Mouse (Mus musculus) right cerebral cortex, postnatal 10 days (tissue): Measurements from ENCODE around the gene Msrb2.
A peak's percentile ranks its signal among the peaks of the same experiment; 100 is the strongest.

Experiments
- DNase-seq, 2 experiments: peaks; one replicate each; pipeline ENCODE4 v3.0.0; 2021; ENCODE audit warnings: low spot score in 2 of 2

Msrb2 gene

DNA sequence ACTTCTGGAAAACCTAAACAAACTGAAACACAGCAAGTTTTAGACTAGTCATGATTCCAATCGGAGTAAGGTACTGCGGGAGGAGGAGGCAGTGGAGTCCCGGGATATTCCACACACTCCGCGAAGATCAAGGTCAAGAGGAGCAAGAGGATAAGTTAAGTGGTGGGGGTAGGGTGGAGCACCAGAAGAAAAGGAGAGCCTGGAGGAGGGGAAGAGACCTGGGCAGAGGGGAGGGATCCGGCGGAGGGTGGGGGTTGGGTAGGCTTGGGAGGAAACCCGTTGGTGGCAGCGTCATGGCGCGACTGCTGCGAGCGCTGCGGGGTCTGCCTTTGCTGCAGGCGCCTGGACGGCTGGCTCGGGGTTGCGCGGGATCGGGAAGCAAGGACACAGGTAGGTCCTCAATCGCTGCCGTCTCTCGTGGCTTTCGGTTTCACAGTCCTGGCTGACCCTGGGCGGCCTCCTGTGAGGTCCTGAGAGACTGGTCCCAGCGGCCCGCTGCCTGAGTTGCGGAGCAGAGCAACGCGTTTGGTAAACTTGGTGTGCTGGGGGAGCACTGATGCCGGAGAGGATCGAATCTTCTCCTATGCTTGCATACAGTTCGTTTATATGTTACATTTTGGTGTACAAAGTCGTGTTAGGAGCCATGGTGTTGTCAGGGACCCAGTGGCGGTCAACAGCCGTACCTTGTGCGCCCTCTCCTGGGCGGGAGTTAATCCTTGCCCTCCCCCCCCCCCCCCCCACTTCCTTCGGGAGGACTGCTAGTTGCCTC lies at the start of gene Msrb2:
Msrb2 (plus strand) TSS at position 51 of the 769 bp plus-strand sequence.
- peak; percentile 67 to 71 for DNase-seq

DNA sequence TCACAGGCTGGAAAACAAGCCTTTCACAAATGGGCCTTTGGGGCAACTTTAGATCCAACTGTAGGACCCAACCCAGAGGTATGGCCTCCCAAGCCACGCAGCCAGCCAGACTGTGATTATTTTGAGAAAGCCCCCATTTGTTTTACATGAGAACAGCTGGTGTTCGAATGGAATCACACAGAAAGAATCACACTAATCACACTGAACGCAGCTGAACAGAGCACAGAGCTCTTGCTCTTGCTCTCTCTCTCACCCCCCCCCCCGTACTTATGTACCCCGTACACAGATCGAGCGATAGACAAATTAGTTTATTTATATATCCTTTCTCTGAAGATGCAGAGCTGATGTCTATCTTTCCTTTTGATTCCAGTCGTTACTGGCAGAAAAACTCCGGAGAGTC lies 48.8 kb upstream of the Msrb2 start:
- no peak for DNase-seq

DNA sequence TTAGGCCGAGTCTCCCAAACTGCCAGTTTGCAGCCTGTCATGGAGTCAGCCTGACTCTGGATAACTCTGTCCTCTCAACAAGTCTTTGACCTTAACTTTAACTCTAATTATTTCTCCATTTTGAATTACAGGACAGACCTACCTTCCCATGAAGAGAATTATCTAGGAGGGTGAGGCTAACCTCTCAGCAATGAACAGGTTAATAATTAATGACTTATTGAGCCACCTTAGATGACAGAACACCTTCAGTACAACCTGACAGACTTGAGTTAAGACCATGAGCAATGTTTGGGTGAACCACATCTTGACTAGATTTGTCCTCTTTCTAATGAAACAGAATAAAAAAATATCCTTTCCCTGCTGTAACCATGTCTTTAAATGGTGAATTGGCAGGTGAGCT lies 44.9 kb upstream of the Msrb2 start:
- no peak for DNase-seq

DNA sequence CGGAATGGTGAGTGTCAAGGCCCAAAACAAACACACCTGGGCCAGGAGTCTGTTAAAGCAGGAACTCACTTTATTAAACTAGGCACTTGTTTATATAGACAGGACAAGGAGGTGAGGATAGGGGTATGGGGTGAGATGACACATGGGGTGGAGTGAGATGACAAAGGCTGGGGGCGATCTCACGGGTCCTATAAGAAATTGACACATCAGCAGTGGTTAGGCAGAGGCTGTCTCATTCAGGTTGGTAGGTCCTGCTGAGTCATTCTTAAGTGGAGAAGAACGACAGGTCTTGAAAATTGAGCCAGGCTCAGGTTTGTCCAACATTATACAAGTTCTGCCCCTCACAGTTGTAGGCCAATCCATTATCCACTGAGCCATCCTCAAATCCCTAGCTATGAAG lies 43.4 kb upstream of the Msrb2 start:
- no peak for DNase-seq

DNA sequence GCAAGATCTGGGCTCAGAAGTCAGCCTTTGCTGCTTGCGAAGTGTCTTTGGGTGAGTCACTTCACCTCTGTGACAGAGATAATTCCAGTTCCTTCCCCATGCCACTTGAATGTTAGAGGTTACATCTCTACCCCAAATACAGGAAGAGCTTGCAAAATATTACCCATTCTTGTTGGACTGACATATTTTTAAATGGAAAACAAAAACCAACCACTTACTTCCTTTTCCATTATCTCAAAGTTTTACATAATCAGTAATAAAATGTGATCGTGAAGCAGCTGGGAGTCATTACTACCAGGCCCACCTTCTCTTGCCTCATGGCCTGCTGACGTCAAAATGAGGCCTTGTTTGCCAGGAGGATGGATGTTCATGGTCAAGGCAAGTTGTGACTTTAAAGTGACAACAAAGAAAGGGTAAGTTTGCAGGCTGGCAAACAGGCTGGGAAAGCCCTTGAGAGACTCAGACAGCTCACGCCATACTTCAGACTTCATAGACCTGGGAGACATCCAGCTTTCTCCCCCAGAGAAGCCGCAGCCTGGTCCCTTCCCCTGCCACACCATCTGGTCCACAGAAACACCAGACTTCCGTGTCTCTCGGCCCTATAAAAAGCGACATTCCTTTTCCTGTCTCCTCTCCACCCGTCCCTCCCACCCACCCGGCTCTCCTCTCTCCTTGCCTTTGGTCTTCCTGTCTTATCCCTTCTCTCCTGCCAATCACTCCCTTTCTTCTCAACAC lies 27.2 kb upstream of the Msrb2 start:
- peak; percentile 61 to 82 for DNase-seq

DNA sequence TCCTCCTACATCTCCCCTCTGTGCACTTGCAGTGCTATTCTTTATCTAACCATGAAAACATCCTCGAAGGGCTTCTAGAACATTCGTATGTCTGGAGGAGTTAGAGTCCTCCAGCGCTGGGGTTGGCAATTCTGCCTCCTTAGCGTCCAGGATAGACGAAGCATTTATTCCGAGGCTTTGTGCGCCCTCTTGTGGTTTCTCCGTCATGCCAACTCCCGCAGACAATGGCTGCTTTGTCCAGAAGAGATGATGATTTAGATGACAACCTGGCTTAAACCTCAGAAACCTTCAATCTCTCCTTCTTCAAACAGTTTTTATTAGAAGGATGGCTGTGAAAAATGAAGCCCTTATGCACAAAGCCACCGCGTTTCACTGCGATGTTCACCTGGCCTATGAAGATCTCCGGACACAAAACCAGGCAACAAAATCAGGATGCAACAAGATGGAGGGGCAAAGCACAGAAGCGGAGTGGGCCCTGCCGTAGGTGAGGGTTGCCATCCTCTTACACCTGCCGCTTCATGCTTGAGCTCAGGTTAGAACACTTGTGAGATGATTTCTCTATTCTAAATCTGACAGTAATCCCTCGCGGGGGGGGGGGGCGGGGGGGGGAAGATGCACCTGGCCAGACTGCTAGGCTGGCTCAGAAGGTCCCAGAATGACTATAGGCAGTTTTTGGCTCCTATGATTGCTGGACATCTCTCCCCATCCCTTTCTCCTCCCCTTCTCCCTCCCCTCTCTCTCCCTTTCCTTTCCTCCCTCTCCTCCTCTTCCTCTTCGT lies 26.4 kb upstream of the Msrb2 start:
- DNase-seq: peak; percentile 94

DNA sequence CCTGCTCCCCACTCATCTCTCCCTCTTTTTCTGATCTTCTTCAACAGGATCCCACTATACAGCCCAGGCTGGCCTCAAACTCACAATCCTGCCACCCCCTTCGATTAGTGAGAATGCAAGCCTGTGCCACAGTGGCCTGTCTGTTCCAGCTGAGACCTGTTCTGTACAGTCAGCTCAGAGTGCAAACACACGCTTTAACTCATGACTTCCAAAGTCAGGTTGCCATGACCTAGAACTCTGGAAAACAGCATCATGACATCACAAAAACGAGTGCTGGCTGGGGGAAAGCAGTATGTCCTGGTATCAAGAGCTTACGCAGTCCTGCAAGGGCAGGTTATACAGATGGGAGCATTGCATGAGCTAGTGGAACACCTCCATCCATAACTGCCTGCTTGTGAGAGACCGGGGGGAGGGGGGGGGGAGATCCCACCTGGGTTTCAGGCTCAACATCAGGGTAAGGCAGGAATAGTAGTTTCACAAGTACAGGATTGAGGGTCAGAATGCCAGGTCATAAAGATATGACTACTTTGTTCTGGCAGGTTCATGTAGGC lies 25.8 kb upstream of the Msrb2 start:
- no peak for DNase-seq

DNA sequence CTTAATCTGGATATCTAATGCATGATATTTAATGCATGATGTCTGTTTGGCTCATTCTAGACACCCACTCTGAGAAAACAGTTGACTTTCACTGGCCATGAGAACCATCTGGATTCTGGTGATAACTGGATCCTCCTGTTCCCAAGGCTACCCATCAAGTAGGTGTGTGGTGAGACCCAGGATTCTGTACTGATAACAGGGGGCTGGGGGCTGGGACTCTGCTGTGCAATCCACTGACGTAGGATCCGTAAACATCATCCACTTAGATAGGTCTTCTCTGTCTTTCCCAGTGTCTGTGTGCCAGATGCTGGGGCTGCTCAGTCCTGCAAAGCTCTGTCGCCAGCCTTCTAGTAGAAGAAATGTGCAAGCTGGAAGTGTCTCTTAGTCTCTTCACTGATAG lies 22.8 kb upstream of the Msrb2 start:
- DNase-seq: no peak

DNA sequence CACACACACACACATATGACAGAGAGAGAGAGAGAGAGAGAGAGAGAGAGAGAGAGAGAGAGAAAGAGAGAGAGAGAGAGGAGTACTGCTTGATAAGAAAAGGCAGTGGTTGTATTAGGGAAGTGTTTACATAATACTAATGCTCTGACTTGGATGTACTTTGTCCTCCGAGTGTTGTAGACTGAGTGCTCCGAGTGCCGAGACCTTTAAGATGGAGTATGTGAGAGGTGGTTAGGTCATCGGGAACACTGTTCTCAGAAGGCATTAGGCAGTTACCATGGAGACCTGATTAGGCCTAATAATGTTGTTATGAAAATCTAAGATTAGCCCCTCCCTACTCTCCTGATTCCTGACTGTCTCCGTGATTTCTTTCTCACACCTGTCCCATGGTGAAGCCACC lies 21.1 kb upstream of the Msrb2 start:
- no peak for DNase-seq

DNA sequence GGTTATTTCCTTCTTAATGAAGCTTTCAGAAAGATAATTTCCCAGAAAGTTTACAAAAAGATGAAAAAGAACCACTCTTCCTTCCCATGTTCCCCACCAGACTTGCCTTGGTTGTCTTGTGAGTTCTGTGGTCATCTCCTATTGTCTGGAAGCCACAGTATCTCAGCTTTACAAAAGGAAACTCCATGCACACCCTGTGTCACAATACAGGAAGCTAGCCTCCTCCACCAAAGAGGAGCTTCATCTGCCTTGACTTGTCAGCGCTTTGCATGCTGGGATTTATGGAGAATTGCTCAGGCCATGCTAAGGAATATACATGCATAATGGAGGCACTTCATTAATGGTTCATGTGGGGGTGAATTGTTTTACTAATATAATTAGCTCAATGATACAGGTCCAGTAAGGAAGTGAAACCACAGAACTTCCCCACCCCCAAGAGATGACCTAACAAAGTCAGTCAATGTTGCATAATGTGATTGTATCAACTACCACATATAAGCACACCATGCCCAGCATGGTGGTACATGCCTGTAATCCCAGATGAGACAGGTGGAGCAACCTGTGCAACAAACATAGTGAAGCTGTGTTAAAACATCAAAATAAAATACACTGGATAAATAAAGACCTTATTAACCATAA lies 19.5 kb upstream of the Msrb2 start:
- no peak for DNase-seq

DNA sequence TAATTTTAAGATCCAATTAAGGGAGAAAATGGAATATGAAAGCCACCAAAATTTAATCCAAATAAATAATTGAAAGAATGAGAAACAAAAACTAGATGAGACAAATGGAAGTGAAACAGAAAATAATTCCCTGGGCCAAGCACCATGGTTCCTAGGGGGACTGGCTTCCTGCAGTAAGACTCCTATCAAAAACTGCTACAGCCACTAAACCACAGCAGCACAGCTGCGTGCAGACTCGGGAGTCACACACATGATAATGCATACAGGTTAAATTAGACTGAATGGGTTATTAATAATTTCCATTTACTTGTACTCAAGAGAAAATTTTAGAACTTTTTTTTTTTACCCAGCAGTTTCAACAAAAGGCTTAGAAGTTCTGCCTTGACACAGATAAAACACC lies 18.1 kb upstream of the Msrb2 start:
- DNase-seq: no peak

DNA sequence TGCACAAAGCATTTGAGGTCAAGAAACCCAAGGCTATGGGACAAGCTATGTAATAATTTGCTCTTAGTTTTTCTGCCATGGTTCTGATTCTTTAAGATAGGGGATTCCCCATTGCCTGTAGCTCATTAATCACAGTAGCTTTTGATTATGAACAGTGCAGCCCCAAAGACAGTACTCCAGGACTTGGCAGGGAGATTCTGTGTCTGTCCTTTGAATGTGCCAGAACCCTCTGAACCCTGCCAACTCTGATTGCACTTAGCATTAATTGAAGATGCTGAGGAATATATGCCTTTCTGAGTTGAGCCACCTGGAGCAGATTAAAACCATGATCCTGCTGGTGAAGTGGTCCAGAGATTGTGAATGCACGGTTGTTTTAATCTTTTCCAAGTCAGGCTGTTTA lies 8.4 kb upstream of the Msrb2 start:
- no peak for DNase-seq

DNA sequence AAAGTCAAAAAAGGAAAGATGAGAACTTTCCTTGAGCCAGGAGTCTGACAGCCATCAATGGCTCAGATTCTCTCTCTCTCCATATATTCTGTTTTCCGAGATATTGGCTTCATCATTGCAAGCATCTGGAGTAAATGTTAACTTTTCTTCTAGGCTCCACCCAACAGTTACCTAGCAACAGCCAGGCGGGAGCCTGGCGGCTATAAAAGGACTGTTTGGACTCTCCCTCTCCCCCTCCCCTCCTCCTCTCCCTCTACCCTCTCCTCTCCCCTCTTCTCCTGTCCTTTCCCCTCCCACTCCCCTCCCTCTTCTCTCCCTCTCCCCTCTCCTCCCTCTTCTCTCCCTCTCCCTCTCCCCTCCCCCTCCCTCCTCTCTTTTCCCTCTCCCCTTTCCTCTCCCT lies 4.8 kb upstream of the Msrb2 start:
- DNase-seq: no peak

DNA sequence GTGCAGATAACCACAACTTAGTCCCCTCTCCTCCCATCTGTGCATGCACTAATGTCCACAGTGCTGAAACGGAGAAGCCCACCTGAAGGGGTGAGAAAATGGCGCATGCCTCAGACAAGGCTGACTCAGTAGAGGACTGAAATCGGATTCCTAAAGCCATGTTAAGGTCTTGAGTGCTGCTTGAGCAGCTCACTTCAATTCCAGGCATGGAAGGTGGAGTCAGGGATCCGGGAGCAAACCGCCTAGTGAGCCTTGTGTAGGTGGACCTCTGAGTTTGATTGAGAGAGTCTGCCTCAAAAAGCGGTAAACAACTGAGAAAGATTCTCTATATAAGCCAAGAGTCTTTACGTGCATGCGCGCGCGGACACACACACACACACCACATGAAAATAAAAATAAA lies 4.1 kb upstream of the Msrb2 start:
- DNase-seq: no peak

DNA sequence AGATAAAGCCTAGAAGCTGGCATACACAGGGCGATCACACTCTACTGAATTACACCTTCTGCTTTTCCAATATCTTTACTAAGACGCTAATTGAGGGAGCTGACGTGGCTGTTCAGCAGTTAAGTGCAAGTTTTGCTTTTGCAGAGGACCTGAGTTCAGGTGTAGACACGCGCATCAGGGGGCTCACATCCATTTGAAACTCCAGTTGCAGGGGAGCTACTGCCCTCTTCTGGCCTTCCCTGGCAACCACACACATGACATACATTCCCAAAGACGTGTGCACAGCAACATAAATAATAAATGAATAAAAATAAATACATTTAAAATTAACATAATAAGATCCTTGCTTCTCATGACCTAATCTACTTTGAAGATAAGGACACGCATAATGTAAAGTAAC lies 2.5 kb downstream of the Msrb2 start:
- DNase-seq: no peak

DNA sequence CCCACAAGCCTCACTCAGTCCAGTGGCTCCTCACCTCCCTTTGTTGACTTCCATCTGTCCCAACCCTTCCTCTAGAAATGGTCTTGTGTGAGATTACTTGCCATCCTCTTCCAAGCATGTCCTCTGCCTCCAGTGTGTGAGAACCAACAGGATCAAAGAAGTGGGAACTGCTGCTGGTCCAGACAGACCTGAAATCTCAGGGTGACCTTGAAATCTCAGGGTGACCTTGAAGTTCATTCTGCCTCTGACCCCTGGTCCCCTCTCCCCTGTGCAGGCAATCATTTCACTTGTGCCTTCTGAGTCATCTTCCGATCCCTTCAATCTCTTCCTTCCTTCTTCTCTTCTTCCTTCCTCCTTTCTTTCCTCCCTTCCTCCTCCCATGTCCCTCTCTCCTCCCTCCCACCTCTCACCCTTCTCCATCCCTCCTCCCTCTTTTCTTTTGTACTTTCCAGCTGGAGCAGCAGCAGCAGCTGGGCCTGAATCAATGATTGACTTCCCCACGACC lies 9.3 kb downstream of the Msrb2 start:
- DNase-seq: no peak

DNA sequence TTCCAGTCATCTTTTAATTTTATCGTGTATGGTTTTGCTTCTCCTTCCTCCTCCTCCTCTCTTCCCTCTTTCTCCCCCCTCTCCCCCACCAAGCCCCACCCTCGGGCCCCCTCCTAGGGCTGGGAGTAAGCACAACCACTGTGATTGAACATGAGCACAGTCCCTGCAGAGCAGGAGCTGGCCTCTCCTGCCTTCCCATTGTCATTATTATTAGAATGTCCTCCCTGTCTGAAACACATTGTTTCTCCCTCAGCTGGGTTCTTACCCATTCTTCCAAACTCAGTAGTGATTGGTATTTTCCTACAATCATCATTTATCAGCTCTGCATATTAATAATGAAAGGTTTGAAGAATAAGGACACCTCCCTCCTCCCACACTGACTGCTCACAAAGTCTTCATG lies 9.7 kb downstream of the Msrb2 start:
- no peak for DNase-seq

DNA sequence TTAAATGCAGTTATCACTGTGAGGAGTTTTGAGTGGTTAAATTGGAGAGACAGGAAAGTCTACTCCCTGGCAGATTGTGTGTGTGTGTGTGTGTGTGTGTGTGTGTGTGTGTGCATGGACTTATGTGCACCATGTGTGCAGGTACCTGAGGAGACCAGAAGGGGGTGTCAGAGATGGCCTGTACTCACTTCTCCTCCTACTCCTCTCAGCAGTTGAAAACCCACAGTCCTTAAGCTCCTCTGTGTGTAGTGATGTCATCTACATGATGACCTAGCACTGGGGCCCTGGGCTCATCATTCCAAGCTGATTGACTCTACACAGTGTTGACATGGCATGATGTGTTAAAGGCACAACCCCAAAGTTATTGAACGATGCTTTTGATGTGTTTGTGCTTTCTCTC lies 11.0 kb downstream of the Msrb2 start:
- no peak for DNase-seq

DNA sequence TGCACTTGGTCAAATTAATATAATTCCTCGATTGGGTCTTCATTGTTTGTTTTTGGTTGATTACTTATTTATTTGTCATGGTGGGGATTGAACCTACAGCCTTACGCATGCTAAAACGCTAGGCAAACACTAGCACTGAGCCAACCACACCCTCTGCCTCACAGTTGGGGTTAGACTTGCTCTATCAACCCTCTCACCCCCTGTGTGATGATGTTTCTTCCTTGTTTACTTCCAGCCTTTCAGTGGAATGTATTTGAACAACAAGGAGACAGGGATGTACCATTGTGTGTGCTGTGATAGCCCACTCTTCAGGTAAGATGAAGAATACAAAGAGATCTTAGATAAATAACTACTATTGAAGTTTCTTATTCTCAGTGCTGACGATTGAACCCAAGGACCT lies 11.8 kb downstream of the Msrb2 start:
- no peak for DNase-seq

DNA sequence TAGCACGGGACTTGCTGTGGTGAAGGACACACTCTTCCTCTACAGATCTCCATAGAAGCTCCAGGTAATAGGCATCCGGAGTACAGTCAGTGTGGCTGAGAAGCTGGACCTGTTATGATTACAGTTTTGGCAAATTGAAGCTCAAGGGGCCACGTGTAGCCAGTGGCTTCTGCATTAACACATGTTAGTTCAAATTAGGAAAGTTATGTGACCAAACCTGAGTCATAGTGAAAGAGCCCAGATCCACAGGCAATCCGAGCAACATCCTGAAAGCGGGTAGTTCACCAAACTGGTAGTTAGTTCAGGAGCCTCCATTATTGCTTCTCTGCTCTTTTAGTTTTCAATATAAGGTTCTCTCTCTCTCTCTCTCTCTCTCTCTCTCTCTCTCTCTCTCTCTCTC lies 14.5 kb downstream of the Msrb2 start:
- no peak for DNase-seq

DNA sequence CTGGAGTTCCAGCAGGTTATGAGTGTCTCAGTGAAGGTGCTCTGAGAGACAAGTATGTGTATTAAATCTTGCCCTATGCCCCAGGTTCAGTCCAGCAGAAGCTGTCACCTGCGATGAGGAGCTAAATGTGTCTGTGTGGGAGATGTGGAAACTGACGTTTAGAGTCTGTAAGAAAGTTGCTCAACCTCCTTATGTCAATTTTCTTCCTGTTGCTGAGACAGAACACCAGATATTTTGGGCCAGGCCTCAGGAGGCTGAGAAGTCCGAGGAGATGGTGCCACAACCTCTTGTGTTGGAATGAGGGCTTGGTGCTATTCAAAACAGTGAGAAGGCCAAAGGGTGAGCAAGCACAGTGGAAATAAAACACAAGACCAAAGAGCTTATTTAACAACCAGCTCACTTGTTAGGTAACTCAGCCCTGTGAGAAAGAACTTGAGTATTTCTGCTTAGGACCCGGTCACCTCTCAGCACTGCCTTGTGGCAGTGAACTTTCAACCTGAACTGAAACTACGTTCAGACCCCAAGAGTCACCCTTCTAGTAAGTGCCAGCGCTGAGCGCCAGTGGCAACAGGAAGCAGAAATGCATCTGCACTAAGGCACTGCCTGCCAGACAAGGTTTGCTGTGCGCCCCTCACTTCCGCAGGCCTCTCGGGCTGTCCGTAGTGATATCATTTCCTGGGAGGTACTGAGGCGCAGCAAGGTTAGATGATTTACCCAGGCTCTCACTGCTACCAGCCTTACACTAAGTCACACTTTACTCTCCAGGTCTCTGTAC lies 17.3 kb downstream of the Msrb2 start:
- no peak for DNase-seq
